Mouse (Mus musculus): Measurements from ENCODE around the gene Lpp. TPM values are rescaled to one million over a fixed set of nuclear protein-coding genes. Genes with fewer than 3 reads are reported as not detected.

Gene Lpp
- total RNA-seq, 2 experiments from 2014 or later, result 6.9 to 7.5 TPM

DNA sequence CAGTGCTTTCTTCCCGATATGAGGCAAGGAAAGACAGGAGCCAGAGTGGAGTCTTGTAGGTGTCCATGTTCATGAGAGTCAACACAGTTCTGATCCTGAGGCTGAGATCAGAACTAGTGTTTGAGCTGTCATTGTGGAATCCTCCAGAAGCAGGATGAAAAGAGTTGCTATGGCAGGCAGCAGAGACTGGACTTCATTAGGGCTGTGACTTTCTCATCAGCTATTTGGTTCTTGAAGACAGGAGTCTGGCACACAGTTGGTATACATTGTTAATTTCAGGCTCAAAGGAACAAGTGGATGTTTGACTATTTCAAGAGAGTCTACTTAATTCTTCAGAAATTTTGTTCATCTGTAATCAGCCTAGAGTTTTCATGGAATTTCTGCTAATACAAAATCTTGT, 235.5 kb downstream of the Lpp start:
- Histone ChIP-seq H3K27ac (no peak overlapping the region), H3K4me3 (no peak overlapping the region)
- DNase-seq (ENCODE audit: extremely low spot score in 1 of 2, low spot score in 2 of 2), result no peak
- no peak for TF ChIP-seq CTCF (IDR thresholded peaks at IDR 0.05)
- intact Hi-C loops (cut with DNase I), result no loop called here

DNA sequence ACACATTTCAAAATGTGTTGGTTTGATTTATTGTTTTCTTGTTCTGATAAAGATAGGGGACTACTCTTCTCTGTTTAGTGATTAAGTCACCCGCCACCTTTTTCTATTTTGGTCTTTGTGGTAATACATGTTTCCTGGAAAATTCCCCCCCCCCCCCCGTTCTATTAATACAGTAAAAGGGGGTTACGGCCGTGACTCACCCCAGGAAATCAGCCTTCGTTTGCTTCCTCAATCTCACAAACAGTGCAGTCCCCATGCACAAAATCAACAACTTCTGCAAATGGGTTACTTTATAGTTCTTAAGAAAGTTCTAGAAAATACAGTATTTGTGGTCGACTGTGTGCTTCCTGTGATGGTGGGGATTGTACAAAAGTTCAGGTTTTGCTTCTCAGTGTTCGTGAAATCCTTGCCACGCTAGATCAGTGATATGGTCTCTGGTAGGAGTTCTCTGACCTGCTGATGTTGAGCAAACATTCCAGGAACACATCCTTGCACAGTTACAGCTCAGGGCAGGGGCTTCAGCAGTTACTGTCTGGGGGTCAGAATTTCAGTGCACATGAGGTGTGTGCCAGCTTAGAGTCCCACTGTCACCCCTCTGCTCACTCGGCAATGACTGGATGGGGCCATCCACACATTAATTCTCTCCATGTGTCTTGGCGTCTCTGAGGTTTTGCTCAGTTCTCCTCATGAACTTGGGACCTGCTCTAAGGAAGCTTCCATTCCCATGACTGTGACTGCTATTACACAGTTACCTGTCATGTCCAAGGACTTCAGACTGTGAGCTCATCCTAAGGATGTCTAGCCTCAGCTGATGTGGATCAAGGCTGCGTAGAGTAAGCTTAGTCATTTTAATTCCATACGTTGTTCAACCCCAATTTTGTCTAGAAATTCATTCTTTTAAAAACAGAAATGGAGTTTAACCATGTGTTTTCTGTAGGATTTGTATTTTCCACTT, 236.2 kb downstream of the Lpp start:
- no peak overlapping the region for H3K4me3 ChIP-seq
- intact Hi-C loops (cut with DNase I), result no loop called here
- no peak for TF ChIP-seq CTCF (IDR thresholded peaks at IDR 0.05)
- no peak overlapping the region for H3K27ac ChIP-seq
- no peak for DNase-seq (ENCODE audit: extremely low spot score in 1 of 2, low spot score in 2 of 2)

- H3K27ac ChIP-seq, result no peak overlapping the region
- TF ChIP-seq CTCF (IDR thresholded peaks at IDR 0.05), result no peak
- no peak for DNase-seq (ENCODE audit: extremely low spot score in 1 of 2, low spot score in 2 of 2)
- no peak overlapping the region for H3K4me3 ChIP-seq
- intact Hi-C loops (cut with DNase I), result no loop called here
Measured at GRCm38 (mm10) chr16:24635381-24635919, 242.1 kb downstream of the Lpp start.

GRCm38 (mm10) chr16:24636894-24637293, 243.6 kb downstream of the Lpp start:
- TF ChIP-seq CTCF (IDR thresholded peaks at IDR 0.05), result no peak
- no peak for DNase-seq (ENCODE audit: extremely low spot score in 1 of 2, low spot score in 2 of 2)
- intact Hi-C loops (cut with DNase I), result no loop called here
- Histone ChIP-seq H3K4me3 (no peak overlapping the region), H3K27ac (no peak overlapping the region)

GRCm38 (mm10) chr16:24641003-24641797, 247.9 kb downstream of the Lpp start:
- DNase-seq (ENCODE audit: extremely low spot score in 1 of 2, low spot score in 2 of 2), result no peak
- no peak for TF ChIP-seq CTCF (IDR thresholded peaks at IDR 0.05)
- no peak overlapping the region for H3K27ac ChIP-seq
- no peak overlapping the region for H3K4me3 ChIP-seq
- intact Hi-C loops (cut with DNase I), result no loop called here

DNA sequence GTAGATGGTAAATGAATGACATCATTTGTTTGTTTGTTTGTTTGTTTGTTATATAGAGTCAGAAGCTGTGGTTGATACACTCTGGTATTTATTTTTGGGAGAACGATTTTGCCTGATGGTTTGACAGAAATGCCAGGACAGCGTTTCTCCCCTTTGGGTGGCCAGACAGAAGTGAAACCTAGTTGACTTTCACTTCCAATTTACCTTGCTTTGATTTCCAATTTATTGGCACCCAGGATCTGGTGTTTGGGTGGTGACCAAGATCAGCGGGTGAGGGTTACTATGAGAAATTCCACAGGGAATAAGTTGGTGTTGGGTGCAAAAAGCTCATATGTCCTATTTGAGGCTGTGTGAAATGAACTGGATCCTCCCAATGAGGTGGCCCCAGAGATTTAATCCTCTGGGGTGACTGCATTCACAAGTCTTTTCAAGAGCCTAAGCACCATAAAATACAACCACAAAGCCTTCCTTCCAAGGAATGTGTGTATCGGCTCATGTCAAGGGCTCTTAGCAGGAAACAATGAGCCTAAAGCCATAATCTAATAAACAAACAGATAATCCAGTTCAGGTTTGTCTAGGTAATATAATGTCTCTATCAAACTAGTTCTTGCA, 249.8 kb downstream of the Lpp start:
- no peak for TF ChIP-seq CTCF (IDR thresholded peaks at IDR 0.05)
- no peak for DNase-seq (ENCODE audit: extremely low spot score in 1 of 2, low spot score in 2 of 2)
- H3K4me3 ChIP-seq, result no peak overlapping the region
- H3K27ac ChIP-seq, result no peak overlapping the region
- intact Hi-C loops (cut with DNase I), result no loop called here

- DNase-seq (ENCODE audit: extremely low spot score in 1 of 2, low spot score in 2 of 2), result no peak
- TF ChIP-seq CTCF (IDR thresholded peaks at IDR 0.05), result no peak
- intact Hi-C loops (cut with DNase I), result no loop called here
- no peak overlapping the region for H3K27ac ChIP-seq
- H3K4me3 ChIP-seq, result no peak overlapping the region
Measured at GRCm38 (mm10) chr16:24644154-24644553, 250.8 kb downstream of the Lpp start.

- no peak overlapping the region for H3K27ac ChIP-seq
- intact Hi-C loops (cut with DNase I), result no loop called here
- no peak for DNase-seq (ENCODE audit: extremely low spot score in 1 of 2, low spot score in 2 of 2)
- H3K4me3 ChIP-seq, result no peak overlapping the region
- no peak; the same call in 1 of the 2 replicates for TF ChIP-seq CTCF (IDR thresholded peaks at IDR 0.05)
Measured at GRCm38 (mm10) chr16:24644760-24645406, 251.6 kb downstream of the Lpp start.

DNA sequence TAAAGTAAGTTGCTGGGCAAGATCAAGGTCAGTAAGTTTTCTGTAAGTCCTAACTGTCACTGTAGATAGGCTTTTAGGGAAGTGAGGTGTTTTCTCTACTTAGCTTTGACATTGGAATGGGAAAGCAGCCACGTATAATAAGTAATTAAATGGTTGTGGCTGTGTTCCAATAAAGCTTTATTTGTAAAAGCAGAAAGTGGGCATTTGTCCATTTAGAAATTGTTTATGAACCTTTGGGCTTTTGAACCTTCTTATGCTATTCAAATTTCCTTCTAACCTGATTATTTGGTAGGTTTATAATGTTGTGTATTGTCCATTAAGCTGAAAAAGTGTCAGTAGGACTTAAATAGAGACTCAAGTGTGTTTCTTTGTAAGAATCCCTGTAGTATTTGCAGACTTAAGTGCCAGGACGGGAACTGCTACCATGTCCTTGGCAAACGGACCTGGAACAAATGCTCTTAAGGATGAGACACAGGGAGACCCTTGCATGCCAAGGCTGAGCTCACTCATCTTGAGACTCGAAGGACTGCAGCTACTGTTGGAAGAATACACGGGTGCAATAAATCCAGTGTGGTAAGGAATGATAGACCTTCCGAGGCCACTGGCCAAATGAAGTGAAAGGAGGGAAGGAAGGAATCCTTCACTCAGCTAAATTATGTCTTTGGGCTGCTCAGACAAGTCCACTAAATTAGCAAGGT, 252.7 kb downstream of the Lpp start:
- no peak for TF ChIP-seq CTCF (IDR thresholded peaks at IDR 0.05)
- no peak overlapping the region for H3K27ac ChIP-seq
- DNase-seq (ENCODE audit: extremely low spot score in 1 of 2, low spot score in 2 of 2), result no peak
- no peak overlapping the region for H3K4me3 ChIP-seq
- intact Hi-C loops (cut with DNase I), result no loop called here

DNA sequence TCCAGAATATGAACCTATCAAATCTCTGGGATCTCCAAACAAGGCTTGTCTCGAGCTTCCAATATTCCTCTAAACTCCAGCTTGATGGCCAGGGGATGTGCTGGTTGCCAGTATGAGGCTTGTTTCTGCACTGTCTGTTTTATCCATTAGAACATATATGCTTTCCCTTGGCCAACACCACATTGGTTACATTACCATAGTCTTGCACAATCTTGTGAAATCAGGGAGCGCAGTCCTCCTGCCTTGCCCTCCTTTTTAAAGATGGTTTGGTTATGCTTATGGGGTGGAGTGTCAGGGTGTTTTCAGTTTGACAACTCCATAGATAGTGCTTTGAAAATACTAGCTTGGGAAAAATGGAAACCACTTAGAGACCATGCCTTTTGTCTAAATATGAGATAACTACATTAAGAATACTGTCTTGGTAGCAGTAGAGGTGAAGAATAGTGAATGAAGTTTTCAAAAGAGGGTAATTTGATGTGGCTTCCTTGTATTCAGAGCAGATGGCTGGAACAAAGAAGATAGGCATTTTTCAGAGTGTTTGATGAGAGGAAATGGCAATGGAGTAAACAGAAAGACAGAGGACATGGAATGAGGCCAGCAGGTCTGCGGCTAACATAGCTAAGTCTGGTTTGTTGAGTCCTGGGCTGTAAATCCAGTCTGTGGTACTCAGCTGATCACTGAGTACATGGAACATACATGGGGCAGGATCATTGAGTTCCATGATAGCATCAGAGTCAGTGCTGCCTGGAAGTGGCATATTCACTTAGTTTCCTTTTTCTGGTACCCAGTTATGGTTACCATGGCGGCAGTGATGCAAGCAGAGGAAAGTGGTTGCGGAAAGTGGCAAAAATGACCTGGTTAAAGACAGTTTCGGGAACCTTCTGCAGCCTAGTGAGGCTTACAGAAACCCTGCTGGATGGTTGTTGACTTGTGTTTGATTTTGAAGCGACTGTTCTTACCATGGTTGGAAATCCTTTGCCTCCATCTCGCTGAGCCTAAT, 258.6 kb downstream of the Lpp start:
- no peak for DNase-seq (ENCODE audit: extremely low spot score in 1 of 2, low spot score in 2 of 2)
- Histone ChIP-seq H3K4me3 (no peak overlapping the region), H3K27ac (no peak overlapping the region)
- intact Hi-C loops (cut with DNase I), result no loop called here
- no peak for TF ChIP-seq CTCF (IDR thresholded peaks at IDR 0.05)

Measured in left cerebral cortex, adult 2 months (tissue).